Mouse (Mus musculus): ENCODE data around the gene Gprasp2.
"Not testable (repeated sequence)": the region's sequence is repeated elsewhere in the genome, so short reads cannot be mapped to it uniquely, and the experiment has no call there.

DNA sequence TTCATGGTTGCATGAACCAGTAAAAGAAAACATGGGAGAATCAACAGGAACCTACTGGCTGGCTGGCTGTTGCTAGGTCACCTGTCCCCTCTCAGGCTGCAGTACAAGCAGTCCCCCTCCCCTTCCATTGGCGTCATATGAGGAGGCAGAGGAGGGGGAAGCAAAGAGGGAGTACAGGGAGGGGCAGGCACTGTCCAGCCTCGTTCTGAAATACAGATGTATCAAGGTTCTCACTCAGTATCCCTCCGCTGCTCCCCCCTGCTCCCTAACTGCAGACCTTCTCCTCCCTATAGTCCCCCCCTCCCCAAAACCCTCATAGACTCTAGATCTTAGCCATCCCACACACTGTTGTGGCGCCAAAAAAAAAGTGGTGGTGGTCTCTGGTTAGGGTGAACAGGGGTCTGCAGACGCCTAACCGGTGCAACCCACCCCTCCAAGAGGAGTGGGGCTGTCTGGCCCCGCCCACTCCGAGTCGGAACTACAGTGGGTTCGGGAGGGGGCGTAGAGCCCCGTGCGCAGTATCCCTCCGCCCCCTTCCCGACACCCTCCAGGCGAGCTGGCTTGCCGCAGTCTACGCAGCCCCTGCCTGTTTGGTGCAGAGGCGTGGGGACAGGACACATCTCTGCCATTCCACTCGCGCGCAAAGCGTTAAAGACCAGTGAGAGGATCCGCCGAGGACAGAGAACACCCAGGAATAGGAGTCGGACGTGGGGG, 43.1 kb upstream of the Gprasp2 start:
- not testable (repeated sequence) for TF ChIP-seq CTCF (IDR thresholded peaks at IDR 0.05; ENCODE audit: insufficient read depth, low read depth, low read length)
- TF ChIP-seq POLR2A (IDR thresholded peaks at IDR 0.05; ENCODE audit: insufficient read depth, low read depth, low read length): 0 out of 2 replicates have a peak, but pooled peaks have one; percentile 40

All from olfactory bulb, adult 2 months (tissue).